Mouse (Mus musculus) embryonic facial prominence, embryonic 15.5 days (tissue): ENCODE data around the gene Itprip. TPM values are rescaled to one million over a fixed set of nuclear protein-coding genes. Genes with fewer than 3 reads are reported as not detected.

Experiments
- ATAC-seq: fragments of 200-750 bp; cut with Nextera tagmentation; 2 replicates; pipeline ENCODE4 v1.8.0; 2017; ENCODE audit warnings: low read depth, moderate TSS enrichment; ENCODE audit not compliant: insufficient number of reproducible peaks, low FRiP score, low TSS enrichment
- H3K27ac ChIP-seq: fragments of 300-500 bp; sonication (generic); replicated peaks from 2 replicates; pipeline ENCODE4 v1.5.1; 2015; ENCODE audit warnings: mild to moderate bottlenecking, inconsistent platforms
- H3K27me3 ChIP-seq: fragments of 300-500 bp; sonication (generic); 2 replicates; pipeline ENCODE4 v1.6.1; 2015; ENCODE audit warnings: inconsistent platforms
- H3K36me3 ChIP-seq: fragments of 300-500 bp; sonication (generic); 2 replicates; pipeline ENCODE4 v1.6.1; 2015; ENCODE audit warnings: mild to moderate bottlenecking, inconsistent platforms
- H3K4me1 ChIP-seq: fragments of 300-500 bp; sonication (generic); 2 replicates; pipeline ENCODE4 v1.6.1; 2015; ENCODE audit warnings: inconsistent platforms
- H3K4me2 ChIP-seq: fragments of 300-500 bp; sonication (generic); replicated peaks from 2 replicates; pipeline ENCODE4 v1.6.1; 2015; ENCODE audit warnings: mild to moderate bottlenecking, inconsistent platforms
- H3K4me3 ChIP-seq: fragments of 300-500 bp; sonication (generic); replicated peaks from 2 replicates; pipeline ENCODE4 v1.5.1; 2015; ENCODE audit warnings: mild to moderate bottlenecking, inconsistent platforms
- H3K9ac ChIP-seq: fragments of 300-500 bp; sonication (generic); 2 replicates; pipeline ENCODE4 v1.6.1; 2015; ENCODE audit warnings: inconsistent platforms
- H3K9me3 ChIP-seq: fragments of 300-500 bp; sonication (generic); replicated peaks from 2 replicates; pipeline ENCODE4 v1.6.1; 2016; ENCODE audit warnings: inconsistent platforms
- WGBS: fragments of 180-500 bp; shearing (Covaris S2); methylation state at CpG from one replicate; pipeline ENCODE4 v1.1.7; 2015; 5-methylcytosine and 5-hydroxymethylcytosine counted together
- polyA plus RNA-seq: library from polyadenylated mRNA; unstranded; fragments of >200 nt; fragmentation: Nextera tagmentation; extraction: Ambion mirVana; gene quantifications from 2 replicates; pipeline ENCODE4 v1.2.1, GENCODE M21; 2015

Gene Itprip
- 19.3 and 20.6 TPM in 2 replicates for polyA plus RNA-seq

DNA sequence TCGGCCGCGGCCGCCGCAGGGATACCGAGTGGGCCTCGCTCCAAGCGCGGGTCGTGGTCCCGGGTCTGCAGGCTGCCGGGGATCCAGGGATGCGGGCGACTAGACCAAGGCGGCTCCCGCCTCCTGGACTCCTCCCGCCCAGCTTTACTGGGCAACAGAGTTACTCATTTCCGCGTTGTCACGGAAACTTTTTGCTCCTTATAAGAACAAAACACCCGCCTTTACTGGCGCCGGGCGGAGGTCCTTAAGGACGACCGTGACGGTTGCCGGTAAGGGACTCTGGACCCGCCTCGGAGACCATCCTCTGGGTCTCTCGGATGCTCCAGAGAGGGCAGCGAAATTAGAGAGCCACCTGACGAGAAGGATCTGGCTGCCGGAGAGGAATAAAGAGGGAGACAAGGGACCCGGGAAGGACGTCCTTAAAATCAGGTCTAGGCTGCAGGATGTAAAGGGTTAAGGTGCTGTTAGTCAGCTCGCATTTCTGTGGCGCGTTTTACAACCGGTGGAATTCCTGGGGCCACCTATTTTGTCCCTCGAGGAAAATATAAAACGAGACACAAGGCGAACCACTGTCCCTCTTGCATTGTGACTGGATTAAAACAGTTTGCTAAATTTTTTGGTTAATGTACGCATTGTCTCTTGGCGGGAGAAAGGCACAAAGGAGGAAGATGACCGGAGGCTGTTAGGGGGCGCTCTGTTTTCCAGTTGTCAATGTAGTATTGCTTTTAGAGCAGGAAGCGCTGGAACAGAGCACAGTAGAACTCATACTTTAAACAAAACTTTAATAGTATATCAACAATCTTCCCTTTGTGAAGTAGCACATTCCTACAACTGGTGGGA lies at the start of gene Itprip, which contains the start of gene Cfap43:
Gene Itprip (minus strand): TSS at position 174 of the 840 bp plus-strand sequence.
Gene Cfap43 (minus strand): TSS at position 162 of the 840 bp plus-strand sequence.
- no peaks in the 10 kb centered on the region for H3K36me3 ChIP-seq
- ATAC-seq: peak; percentile 79

GRCm38 (mm10) chr19:47958181-47958580 lies 39.1 kb upstream of the Itprip start:
- Histone ChIP-seq H3K4me1 (no peaks in the 10 kb centered on the region), H3K27me3 (no peaks in the 10 kb centered on the region), H3K27ac (no peak overlapping the region), H3K9ac (no peak overlapping the region), H3K36me3 (no peaks in the 10 kb centered on the region), H3K4me2 (no peak overlapping the region), H3K9me3 (no peaks in the 10 kb centered on the region), H3K4me3 (no peak overlapping the region)
- 63% methylated on average over 13 of the region's 13 CpGs for WGBS
- no peak for ATAC-seq

More for the DNA sequence above, at the start of gene Itprip, which contains the start of gene Cfap43:
- Histone ChIP-seq H3K9ac (peak within 1 kb of the TSS; percentile 85), H3K4me2 (peak within 1 kb of the TSS; percentile 79), H3K27ac (peak within 1 kb of the TSS; percentile 95), H3K9me3 (no peaks in the 10 kb centered on the region), H3K27me3 (no peaks in the 10 kb centered on the region), H3K4me3 (peak within 1 kb of the TSS; percentile 91), H3K4me1 (peaks cover 30% of the 10 kb centered on the region)
- WGBS: under 1% methylated on average over 48 of the region's 48 CpGs

GRCm38 (mm10) chr19:47953169-47953568 lies 34.1 kb upstream of the Itprip start:
- Histone ChIP-seq H3K27me3 (no peaks in the 10 kb centered on the region), H3K9me3 (no peaks in the 10 kb centered on the region), H3K27ac (no peak overlapping the region), H3K4me1 (no peaks in the 10 kb centered on the region), H3K9ac (no peak overlapping the region), H3K4me3 (no peak overlapping the region), H3K4me2 (no peak overlapping the region), H3K36me3 (no peaks in the 10 kb centered on the region)
- WGBS: 66% methylated on average over 9 of the region's 9 CpGs
- no peak for ATAC-seq

- H3K27me3 ChIP-seq: no peaks in the 10 kb centered on the region
- H3K4me1 ChIP-seq: peaks cover 9% of the 10 kb centered on the region
- no peaks in the 10 kb centered on the region for H3K9me3 ChIP-seq
- 87% methylated on average over 7 of the region's 7 CpGs for WGBS
- H3K4me2 ChIP-seq: no peak overlapping the region
- no peak for ATAC-seq
- no peak overlapping the region for H3K9ac ChIP-seq
- H3K27ac ChIP-seq: no peak overlapping the region
- H3K4me3 ChIP-seq: no peak overlapping the region
- no peaks in the 10 kb centered on the region for H3K36me3 ChIP-seq
These were observed 31.8 kb upstream of the Itprip start for GRCm38 (mm10) chr19:47950946-47951345.

- Histone ChIP-seq H3K4me2 (peak overlapping the region; percentile 44), H3K9ac (no peak overlapping the region), H3K4me1 (peaks cover 9% of the 10 kb centered on the region), H3K36me3 (no peaks in the 10 kb centered on the region), H3K27me3 (no peaks in the 10 kb centered on the region), H3K27ac (no peak overlapping the region), H3K4me3 (peak overlapping the region; percentile 6; the same call in 1 of the 2 replicates), H3K9me3 (no peaks in the 10 kb centered on the region)
- WGBS: 23% methylated on average over 23 of the region's 23 CpGs
- no peak for ATAC-seq
These were observed 27.8 kb upstream of the Itprip start for GRCm38 (mm10) chr19:47946821-47947465.

DNA sequence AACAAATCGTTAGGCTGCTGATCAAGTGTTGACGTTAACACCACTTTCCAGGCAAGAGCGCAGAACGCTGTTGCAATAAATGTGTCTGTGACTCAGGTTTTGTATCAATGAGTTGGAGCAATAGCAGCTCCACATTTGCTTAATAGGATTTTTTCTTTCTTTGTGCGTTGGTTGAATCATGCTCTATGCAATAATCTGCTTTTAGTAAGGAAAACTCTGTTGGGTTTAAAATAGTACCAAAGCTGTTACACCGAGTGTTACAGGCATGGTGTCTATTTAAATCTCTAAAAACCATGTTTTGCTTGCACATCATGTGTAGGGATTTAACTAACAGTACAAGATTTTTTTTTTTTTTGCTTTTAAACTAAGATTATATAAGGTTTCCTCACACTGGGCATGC lies 20.3 kb upstream of the Itprip start:
- Histone ChIP-seq H3K27ac (no peak overlapping the region), H3K9me3 (no peaks in the 10 kb centered on the region), H3K4me3 (no peak overlapping the region), H3K4me1 (peaks cover 8% of the 10 kb centered on the region; the same call in 1 of the 2 replicates), H3K27me3 (peaks cover 21% of the 10 kb centered on the region), H3K36me3 (no peaks in the 10 kb centered on the region), H3K9ac (no peak overlapping the region), H3K4me2 (no peak overlapping the region)
- no peak for ATAC-seq
- WGBS: 82% methylated on average over 6 of the region's 6 CpGs

- peak; percentile 67 for ATAC-seq
- Histone ChIP-seq H3K9me3 (no peaks in the 10 kb centered on the region), H3K27me3 (peaks cover 21% of the 10 kb centered on the region), H3K4me2 (peak within 1 kb of the TSS; percentile 84), H3K27ac (no peak within 1 kb of the TSS), H3K4me3 (peak within 1 kb of the TSS; percentile 42), H3K9ac (no peak within 1 kb of the TSS), H3K36me3 (no peaks in the 10 kb centered on the region), H3K4me1 (peaks cover 8% of the 10 kb centered on the region; the same call in 1 of the 2 replicates)
- 5% methylated on average over 41 of the region's 41 CpGs for WGBS
These were observed 18.6 kb upstream of the Itprip start, which contains the start of gene Cfap58 for GRCm38 (mm10) chr19:47937443-47938406. Cfap58 (plus strand) TSS chr19:47937675.

- peak overlapping the region; percentile 84; the same call in 1 of the 2 replicates for H3K4me2 ChIP-seq
- no peaks in the 10 kb centered on the region for H3K9me3 ChIP-seq
- ATAC-seq: no peak
- WGBS: 68% methylated on average over 9 of the region's 9 CpGs
- no peak overlapping the region for H3K27ac ChIP-seq
- peaks cover 8% of the 10 kb centered on the region; the same call in 1 of the 2 replicates for H3K4me1 ChIP-seq
- H3K9ac ChIP-seq: no peak overlapping the region
- H3K27me3 ChIP-seq: peaks cover 21% of the 10 kb centered on the region
- no peak overlapping the region; the same call in 1 of the 2 replicates for H3K4me3 ChIP-seq
- no peaks in the 10 kb centered on the region for H3K36me3 ChIP-seq
These were observed 17.8 kb upstream of the Itprip start for GRCm38 (mm10) chr19:47936938-47937337.

- H3K9ac ChIP-seq: no peak overlapping the region
- H3K4me1 ChIP-seq: peaks cover 8% of the 10 kb centered on the region; the same call in 1 of the 2 replicates
- ATAC-seq: no peak
- H3K27me3 ChIP-seq: peaks cover 21% of the 10 kb centered on the region
- H3K4me2 ChIP-seq: no peak overlapping the region
- H3K9me3 ChIP-seq: no peaks in the 10 kb centered on the region
- H3K36me3 ChIP-seq: no peaks in the 10 kb centered on the region
- H3K27ac ChIP-seq: no peak overlapping the region
- 88% methylated on average over 11 of the region's 11 CpGs for WGBS
- H3K4me3 ChIP-seq: no peak overlapping the region
These were observed 17.4 kb upstream of the Itprip start for GRCm38 (mm10) chr19:47936490-47936889.

DNA sequence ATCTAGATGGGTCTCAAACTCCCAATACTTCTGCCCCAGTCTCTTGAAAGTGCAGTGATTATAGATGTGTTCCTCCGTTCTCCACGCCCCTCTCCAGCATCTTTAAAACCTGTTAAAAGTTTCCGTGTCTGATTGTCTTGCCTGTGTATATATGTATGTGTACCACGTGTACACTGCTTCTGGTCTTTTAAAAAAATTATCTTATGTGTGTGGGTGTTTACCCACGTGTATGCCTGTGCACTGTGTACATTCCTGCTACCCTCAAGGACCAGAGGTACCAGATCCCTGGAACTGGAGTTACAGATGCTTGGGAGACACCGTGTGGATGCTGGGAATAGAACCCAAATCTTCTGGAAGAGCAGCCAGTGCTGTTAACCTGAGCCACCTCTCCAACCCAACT lies 16.4 kb upstream of the Itprip start:
- no peak for ATAC-seq
- WGBS: 75% methylated on average over 6 of the region's 6 CpGs
- peaks cover 8% of the 10 kb centered on the region; the same call in 1 of the 2 replicates for H3K4me1 ChIP-seq
- H3K4me3 ChIP-seq: no peak overlapping the region
- H3K4me2 ChIP-seq: no peak overlapping the region
- no peaks in the 10 kb centered on the region for H3K36me3 ChIP-seq
- H3K27ac ChIP-seq: no peak overlapping the region
- no peak overlapping the region for H3K9ac ChIP-seq
- H3K27me3 ChIP-seq: peaks cover 21% of the 10 kb centered on the region
- no peaks in the 10 kb centered on the region for H3K9me3 ChIP-seq
